Mouse (Mus musculus) spleen, adult 2 months (tissue): ENCODE measurements around the gene Rap1gap2.

ENCODE experiments used
- CTCF ChIP-seq: fragments of 200-500 bp; IDR thresholded peaks from 2 replicates; pipeline ENCODE4 v1.5.1; 2011; ENCODE audit warnings: mild to moderate bottlenecking, inconsistent platforms; ENCODE audit not compliant: insufficient read depth, insufficient read length, insufficient replicate concordance; ENCODE audit errors: extremely low read depth
- POLR2A ChIP-seq: fragments of 200-500 bp; IDR thresholded peaks from 2 replicates; pipeline ENCODE4 v1.6.1; 2011; ENCODE audit warnings: low read depth, low read length, inconsistent platforms

DNA sequence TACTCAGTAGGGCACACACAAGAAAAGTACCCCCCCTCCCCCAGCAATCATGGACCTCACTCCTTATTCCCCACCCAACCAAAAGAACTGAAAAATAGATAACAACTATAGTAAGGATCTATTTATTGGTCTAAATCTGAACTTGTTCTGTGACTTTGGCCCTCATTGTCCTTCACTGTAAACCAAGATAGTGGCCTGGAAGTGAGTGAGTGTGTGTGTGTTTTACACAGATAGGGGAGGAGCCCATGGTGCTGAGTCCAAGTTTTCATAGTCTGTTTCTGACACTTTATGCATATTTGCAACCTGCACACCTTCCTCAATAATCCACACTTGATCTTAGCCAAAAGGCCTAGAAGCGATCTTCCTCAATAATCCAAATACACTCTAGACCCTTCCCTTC lies 38.0 kb upstream of the Rap1gap2 start:
- TF ChIP-seq CTCF (no peak), POLR2A (no peak)
